Mouse (Mus musculus) limb, embryonic 12.5 days (tissue): Measurements from ENCODE around the gene Olfr1340. TPM values are rescaled to one million over a fixed set of nuclear protein-coding genes. Genes with fewer than 3 reads are reported as not detected.
A peak's percentile ranks its signal among the peaks of the same experiment; 100 is the strongest.

ENCODE experiments used
- ATAC-seq: fragments of 200-750 bp; cut with Nextera tagmentation; 2 replicates; pipeline ENCODE4 v1.8.0; 2017; ENCODE audit warnings: low read depth, moderate TSS enrichment; ENCODE audit not compliant: insufficient number of reproducible peaks, insufficient read depth, low FRiP score, low TSS enrichment
- H3K27ac ChIP-seq: fragments of 300-500 bp; sonication (generic); 2 replicates; pipeline ENCODE4 v1.5.1; 2016; ENCODE audit warnings: mild to moderate bottlenecking, moderate library complexity
- H3K27me3 ChIP-seq: fragments of 300-500 bp; sonication (generic); 2 replicates; pipeline ENCODE4 v1.6.1; 2016; ENCODE audit warnings: mild to moderate bottlenecking, moderate library complexity
- H3K36me3 ChIP-seq: fragments of 300-500 bp; sonication (generic); 2 replicates; pipeline ENCODE4 v1.6.1; 2016; ENCODE audit warnings: mild to moderate bottlenecking, moderate library complexity
- H3K4me1 ChIP-seq: fragments of 300-500 bp; sonication (generic); replicated peaks from 2 replicates; pipeline ENCODE4 v1.6.1; 2016
- H3K4me2 ChIP-seq: fragments of 300-500 bp; sonication (generic); 2 replicates; pipeline ENCODE4 v1.6.1; 2016; ENCODE audit warnings: mild to moderate bottlenecking, moderate library complexity
- H3K4me3 ChIP-seq: fragments of 300-500 bp; sonication (generic); replicated peaks from 2 replicates; pipeline ENCODE4 v1.5.1; 2016; ENCODE audit warnings: mild to moderate bottlenecking
- H3K9ac ChIP-seq: fragments of 300-500 bp; sonication (generic); replicated peaks from 2 replicates; pipeline ENCODE4 v1.6.1; 2016; ENCODE audit warnings: mild to moderate bottlenecking, moderate library complexity
- H3K9me3 ChIP-seq: fragments of 300-500 bp; sonication (generic); 2 replicates; pipeline ENCODE4 v1.6.1; 2016; ENCODE audit warnings: mild to moderate bottlenecking, moderate library complexity
- WGBS: fragments of 180-500 bp; shearing (Covaris S2); methylation state at CpG from one replicate; pipeline ENCODE4 v1.1.7; 2016; 5-methylcytosine and 5-hydroxymethylcytosine counted together
- polyA plus RNA-seq: library from polyadenylated mRNA; unstranded; fragments of >200 nt; fragmentation: Nextera tagmentation; extraction: Ambion mirVana; gene quantifications from 2 replicates; pipeline ENCODE4 v1.2.1, GENCODE M21; 2016

Gene Olfr1340
- polyA plus RNA-seq = not detected in 2 replicates

DNA sequence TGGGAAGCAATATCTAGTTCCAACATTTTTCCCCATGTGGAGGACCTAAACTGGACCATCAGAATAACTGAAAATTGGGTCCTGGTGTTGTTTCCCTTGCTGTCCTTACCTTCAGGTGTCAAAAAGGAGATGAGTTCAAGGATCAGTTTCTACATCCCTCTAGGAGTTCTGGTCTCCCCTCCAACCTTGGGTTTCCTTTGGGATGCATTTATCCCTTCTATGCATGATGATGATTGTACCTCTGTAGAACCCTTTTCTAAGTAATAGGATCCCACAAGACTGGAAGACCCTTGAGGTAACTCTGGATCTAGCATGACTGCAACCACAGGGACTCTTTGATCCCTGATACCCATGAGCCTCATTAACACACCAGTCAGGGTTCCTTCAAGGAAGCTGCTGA lies at the start of gene Olfr1340:
Gene Olfr1340, plus strand, starts transcription at position 301 of the 400 bp plus-strand sequence.
- no peaks in the 10 kb centered on the region for H3K9me3 ChIP-seq
- no peak within 1 kb of the TSS for H3K9ac ChIP-seq
- no peaks in the 10 kb centered on the region for H3K4me1 ChIP-seq
- no peaks in the 10 kb centered on the region for H3K27me3 ChIP-seq
- ATAC-seq = no peak
- H3K4me2 ChIP-seq = no peak within 1 kb of the TSS
- no peaks in the 10 kb centered on the region for H3K36me3 ChIP-seq
- no peak within 1 kb of the TSS for H3K4me3 ChIP-seq
- H3K27ac ChIP-seq = no peak within 1 kb of the TSS

DNA sequence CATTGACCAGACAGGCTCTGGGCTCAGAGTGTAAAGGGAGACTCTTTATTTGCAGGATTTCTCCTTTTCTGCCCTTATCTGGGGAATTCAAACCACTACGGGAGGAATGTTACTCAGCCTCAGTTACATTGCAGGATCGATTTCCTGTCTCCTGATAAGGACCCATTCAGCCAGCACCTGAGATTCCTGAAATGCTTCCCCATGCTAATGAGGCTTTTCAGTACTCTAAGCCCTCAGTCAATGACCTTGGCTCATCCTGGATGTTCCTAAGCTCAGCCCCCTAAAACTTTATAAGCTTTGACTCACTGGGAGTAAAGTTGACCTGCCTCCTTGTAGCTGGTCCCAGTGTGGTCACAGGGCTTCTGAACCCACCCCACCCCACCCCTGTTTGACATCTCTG lies 32.9 kb upstream of the Olfr1340 start:
- no peak for ATAC-seq
- H3K9me3 ChIP-seq = no peaks in the 10 kb centered on the region
- WGBS = 54% methylated on average over 2 of the region's 2 CpGs

DNA sequence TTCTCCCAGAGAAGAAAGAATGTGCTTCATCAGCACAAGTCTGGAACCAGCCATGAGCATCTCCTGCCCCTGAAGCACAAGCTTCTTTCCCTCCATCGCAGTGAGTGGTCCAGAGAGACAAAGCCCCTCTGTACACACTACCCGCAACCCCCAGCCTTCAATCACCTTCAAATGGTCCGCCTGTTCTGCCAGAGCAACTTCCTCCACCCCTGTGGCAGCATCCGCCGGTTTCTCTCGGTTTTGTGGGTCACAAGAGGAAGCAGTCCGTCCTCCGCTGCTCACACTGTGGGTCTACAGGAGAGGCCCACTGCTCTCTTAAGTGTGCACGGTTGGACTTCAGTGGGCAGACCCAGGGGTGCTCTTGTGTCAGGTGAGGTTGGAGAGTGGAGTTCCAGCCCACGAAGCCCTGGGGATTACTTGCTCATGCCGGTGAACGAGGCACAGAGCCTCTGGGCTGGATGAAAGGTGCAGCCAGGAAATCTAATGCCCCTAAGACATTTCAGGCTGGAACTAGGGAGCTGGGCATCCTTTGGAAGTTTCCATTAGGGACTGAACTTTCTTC lies 27.4 kb upstream of the Olfr1340 start, which contains the start of gene Olfr1342:
Gene Olfr1342, minus strand, starts transcription at position 345 of the 562 bp plus-strand sequence.
- WGBS = 44% methylated on average over 12 of the region's 12 CpGs
- H3K9me3 ChIP-seq = no peaks in the 10 kb centered on the region
- no peaks in the 10 kb centered on the region for H3K27me3 ChIP-seq
- H3K27ac ChIP-seq = peak within 1 kb of the TSS; percentile 58
- peak within 1 kb of the TSS; percentile 32 for H3K4me2 ChIP-seq
- peaks cover 17% of the 10 kb centered on the region for H3K4me1 ChIP-seq
- ATAC-seq = 0 out of 2 replicates have a peak, but pooled peaks have one; percentile 29
- 0 out of 2 replicates have a peak within 1 kb of the TSS, but pooled peaks have one; percentile 3 for H3K4me3 ChIP-seq
- H3K36me3 ChIP-seq = no peaks in the 10 kb centered on the region
- no peak within 1 kb of the TSS; the same call in 1 of the 2 replicates for H3K9ac ChIP-seq

More for the DNA sequence above, 32.9 kb upstream of the Olfr1340 start:
- no peak overlapping the region for H3K9ac ChIP-seq
- no peak overlapping the region for H3K4me3 ChIP-seq
- H3K36me3 ChIP-seq = no peaks in the 10 kb centered on the region
- H3K27ac ChIP-seq = no peak overlapping the region
- H3K4me2 ChIP-seq = no peak overlapping the region
- H3K27me3 ChIP-seq = no peaks in the 10 kb centered on the region
- H3K4me1 ChIP-seq = peaks cover under 1% of the 10 kb centered on the region

DNA sequence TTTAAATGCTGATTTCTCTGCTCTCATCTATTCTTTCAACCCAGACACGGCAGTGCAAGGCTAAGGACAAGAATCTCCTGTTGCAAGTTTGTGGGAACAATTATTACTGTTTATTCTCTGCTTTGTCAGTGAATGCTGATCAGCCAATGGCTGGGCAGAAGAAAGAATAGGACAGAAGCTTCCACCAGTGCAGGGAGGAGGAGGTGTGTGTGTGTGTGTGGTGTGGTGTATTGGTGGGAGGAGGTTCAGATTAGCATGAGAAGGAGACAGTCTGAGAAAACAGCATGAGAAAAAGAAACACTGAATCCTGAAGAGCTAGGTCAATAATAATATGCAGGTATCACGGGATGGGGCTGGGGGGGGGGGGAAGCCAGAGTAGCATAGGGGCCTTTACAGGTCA lies 26.1 kb upstream of the Olfr1340 start:
- WGBS = 59% methylated on average over 2 of the region's 2 CpGs
- no peak for ATAC-seq
- no peak overlapping the region for H3K4me3 ChIP-seq
- peaks cover 17% of the 10 kb centered on the region for H3K4me1 ChIP-seq
- no peak overlapping the region for H3K9ac ChIP-seq
- H3K9me3 ChIP-seq = no peaks in the 10 kb centered on the region
- no peaks in the 10 kb centered on the region for H3K36me3 ChIP-seq
- H3K27ac ChIP-seq = no peak overlapping the region
- H3K27me3 ChIP-seq = no peaks in the 10 kb centered on the region
- H3K4me2 ChIP-seq = no peak overlapping the region

DNA sequence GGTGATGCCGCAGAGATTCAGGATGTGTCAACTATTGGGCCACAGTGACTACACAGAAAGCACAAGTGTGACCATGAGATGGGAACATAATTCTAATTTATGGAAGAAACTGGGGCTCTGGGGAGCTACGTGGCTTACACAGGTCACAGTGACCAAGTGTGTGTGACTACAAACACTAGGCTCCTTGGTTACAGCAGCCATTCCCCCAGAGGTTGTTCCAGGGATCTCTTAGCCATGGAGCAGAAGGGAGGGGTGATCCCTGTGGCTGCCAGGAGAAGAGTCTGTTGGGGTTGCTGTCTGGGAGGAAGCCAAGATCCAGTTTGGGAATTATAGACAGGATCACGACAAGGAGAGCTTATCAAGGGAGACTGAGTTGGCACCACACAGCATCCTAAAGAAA lies 16.7 kb upstream of the Olfr1340 start, which contains the start of gene Olfr1341:
Gene Olfr1341, plus strand, starts transcription at position 301 of the 400 bp plus-strand sequence.
- no peaks in the 10 kb centered on the region for H3K36me3 ChIP-seq
- H3K4me2 ChIP-seq = no peak within 1 kb of the TSS
- no peaks in the 10 kb centered on the region for H3K27me3 ChIP-seq
- H3K27ac ChIP-seq = no peak within 1 kb of the TSS
- WGBS = 90% methylated on average over 3 of the region's 3 CpGs
- H3K4me1 ChIP-seq = no peaks in the 10 kb centered on the region
- no peak for ATAC-seq
- H3K4me3 ChIP-seq = no peak within 1 kb of the TSS
- no peak within 1 kb of the TSS for H3K9ac ChIP-seq
- no peaks in the 10 kb centered on the region for H3K9me3 ChIP-seq

DNA sequence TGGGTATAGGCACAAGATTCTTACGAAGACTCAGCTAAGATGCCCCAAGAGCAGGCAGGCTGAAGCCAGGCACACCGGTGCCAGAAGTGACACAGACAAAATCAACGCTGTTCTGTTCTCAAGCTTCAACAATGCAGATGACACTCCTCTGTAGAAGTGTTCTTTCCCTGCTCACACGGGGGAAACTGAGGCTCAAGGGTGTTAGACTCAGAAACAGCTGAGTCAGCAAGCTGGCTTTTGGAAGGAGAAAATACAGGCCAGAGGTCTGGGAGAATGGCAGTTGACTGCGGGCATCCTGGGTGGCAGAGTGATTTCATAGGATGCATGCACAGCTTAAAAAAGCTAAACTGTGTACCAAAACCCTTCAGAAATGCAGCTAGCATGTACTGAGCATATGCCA lies 11.9 kb upstream of the Olfr1340 start:
- Histone ChIP-seq H3K27me3 (no peaks in the 10 kb centered on the region), H3K4me2 (no peak overlapping the region), H3K27ac (no peak overlapping the region), H3K4me1 (no peaks in the 10 kb centered on the region), H3K9ac (no peak overlapping the region), H3K36me3 (no peaks in the 10 kb centered on the region), H3K4me3 (no peak overlapping the region), H3K9me3 (no peaks in the 10 kb centered on the region)
- no peak for ATAC-seq
- 81% methylated on average over 5 of the region's 5 CpGs for WGBS

DNA sequence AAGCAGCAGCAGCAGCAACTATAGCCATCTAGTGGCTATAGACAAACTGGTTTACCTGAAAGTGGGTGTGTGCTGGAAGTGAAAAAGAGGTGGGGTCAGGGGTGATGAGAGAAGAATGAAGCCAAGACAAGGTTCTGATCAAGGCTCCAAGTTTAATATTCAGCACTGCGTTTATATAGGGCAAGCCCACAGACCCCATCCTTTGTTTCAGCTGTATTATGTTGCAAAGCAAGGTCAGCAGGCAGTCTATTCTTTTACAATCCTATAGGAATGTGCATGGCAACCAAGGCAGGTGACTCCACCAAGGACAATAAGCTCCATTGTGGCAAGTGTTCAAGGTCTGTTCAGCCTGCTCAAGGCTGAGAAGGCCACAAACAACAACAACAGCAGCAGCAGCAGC lies 8.3 kb upstream of the Olfr1340 start:
- H3K9me3 ChIP-seq = no peaks in the 10 kb centered on the region
- no peak overlapping the region for H3K9ac ChIP-seq
- H3K4me3 ChIP-seq = no peak overlapping the region
- H3K27me3 ChIP-seq = no peaks in the 10 kb centered on the region
- H3K36me3 ChIP-seq = no peaks in the 10 kb centered on the region
- H3K4me1 ChIP-seq = no peaks in the 10 kb centered on the region
- no peak overlapping the region for H3K27ac ChIP-seq
- ATAC-seq = no peak
- 57% methylated on average over 1 of the region's 1 CpGs for WGBS
- H3K4me2 ChIP-seq = no peak overlapping the region

DNA sequence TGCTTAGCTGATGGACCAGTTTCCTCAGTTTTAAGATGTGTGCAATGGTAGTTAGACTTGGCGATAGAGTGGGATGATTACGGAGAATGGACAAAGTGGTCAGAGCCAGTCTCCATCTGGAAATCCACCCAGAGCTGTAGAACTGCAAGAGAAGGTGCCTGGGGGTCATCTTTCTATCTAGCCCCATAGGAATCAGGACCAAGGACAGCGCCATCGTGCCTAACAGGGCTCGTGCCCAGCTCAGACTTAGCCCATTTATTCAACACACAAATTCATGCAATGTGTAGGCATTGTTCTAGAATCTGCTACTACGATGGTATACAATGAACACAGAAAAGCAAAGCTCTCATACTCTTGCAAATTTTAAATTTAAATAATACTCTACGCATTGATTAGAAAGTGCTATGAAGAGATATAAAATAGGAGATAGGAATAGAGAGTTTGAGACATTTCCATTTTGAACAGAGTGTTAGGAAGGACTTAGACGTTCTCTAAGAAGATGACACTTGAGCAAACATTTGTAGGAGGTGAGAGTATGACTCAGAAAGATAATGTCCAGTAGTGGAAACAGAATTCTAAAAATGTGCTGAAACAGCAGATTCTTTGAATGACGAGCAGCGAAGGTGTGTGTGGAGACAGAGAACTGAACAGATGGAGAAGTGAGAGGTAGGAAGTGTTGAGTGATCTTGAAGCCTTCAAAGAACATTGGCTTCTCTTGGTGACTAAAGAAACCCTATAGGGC lies 2.0 kb downstream of the Olfr1340 start:
- no peak for ATAC-seq
- WGBS = 54% methylated on average over 10 of the region's 10 CpGs
- no peak overlapping the region for H3K4me3 ChIP-seq
- no peaks in the 10 kb centered on the region for H3K27me3 ChIP-seq
- H3K4me2 ChIP-seq = no peak overlapping the region
- no peaks in the 10 kb centered on the region for H3K36me3 ChIP-seq
- H3K9me3 ChIP-seq = no peaks in the 10 kb centered on the region
- H3K27ac ChIP-seq = no peak overlapping the region
- no peaks in the 10 kb centered on the region for H3K4me1 ChIP-seq
- no peak overlapping the region for H3K9ac ChIP-seq

DNA sequence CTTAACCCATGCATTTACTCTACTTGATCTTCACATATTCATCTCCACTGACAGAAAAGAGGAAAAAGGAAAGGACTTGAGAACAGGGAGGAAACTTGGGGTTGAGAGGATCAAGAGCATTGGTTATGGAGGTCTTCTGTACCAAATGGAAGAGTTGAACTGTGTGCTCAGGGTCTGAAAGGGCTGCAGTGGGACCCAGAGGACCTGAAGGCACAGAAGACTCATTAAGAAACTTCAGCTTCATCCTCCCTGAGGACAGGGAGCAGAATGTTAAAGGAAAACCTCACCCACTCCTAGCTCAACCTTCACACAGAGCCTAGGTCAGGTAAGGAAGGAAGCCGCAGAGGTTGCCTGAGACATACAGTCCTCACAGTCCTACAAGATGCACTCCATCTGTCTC lies 11.9 kb downstream of the Olfr1340 start, which contains the start of gene Olfr1339:
Gene Olfr1339, plus strand, starts transcription at position 301 of the 400 bp plus-strand sequence.
- Histone ChIP-seq H3K4me1 (no peaks in the 10 kb centered on the region), H3K27ac (no peak within 1 kb of the TSS), H3K9ac (no peak within 1 kb of the TSS), H3K4me2 (no peak within 1 kb of the TSS), H3K27me3 (no peaks in the 10 kb centered on the region), H3K4me3 (no peak within 1 kb of the TSS), H3K9me3 (no peaks in the 10 kb centered on the region), H3K36me3 (no peaks in the 10 kb centered on the region)
- ATAC-seq = no peak
- WGBS = 94% methylated on average over 1 of the region's 1 CpGs

DNA sequence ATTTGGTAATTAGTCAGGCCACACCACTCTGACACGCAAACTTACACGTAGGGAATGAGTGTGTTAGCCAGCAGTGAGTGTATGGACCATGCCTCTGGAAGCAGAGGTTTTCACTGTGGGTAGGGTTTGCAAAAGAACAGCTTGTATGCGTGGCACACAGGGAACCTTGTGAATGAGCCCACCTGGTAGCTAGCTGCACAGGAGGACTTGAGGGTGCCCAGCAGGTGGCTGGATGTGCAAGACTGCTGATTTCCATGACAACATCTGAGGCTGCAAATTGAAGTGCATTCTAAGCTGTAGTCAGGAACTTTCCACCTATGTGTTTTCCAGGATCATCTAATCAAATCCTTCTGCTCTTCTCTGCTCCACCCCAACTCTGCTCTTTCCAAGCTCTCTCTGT lies 19.6 kb downstream of the Olfr1340 start:
- Histone ChIP-seq H3K36me3 (no peaks in the 10 kb centered on the region), H3K4me1 (no peaks in the 10 kb centered on the region), H3K9me3 (no peaks in the 10 kb centered on the region), H3K27me3 (peaks cover 27% of the 10 kb centered on the region), H3K4me2 (no peak overlapping the region), H3K27ac (no peak overlapping the region), H3K4me3 (no peak overlapping the region), H3K9ac (no peak overlapping the region)
- no peak for ATAC-seq
- 59% methylated on average over 3 of the region's 3 CpGs for WGBS

DNA sequence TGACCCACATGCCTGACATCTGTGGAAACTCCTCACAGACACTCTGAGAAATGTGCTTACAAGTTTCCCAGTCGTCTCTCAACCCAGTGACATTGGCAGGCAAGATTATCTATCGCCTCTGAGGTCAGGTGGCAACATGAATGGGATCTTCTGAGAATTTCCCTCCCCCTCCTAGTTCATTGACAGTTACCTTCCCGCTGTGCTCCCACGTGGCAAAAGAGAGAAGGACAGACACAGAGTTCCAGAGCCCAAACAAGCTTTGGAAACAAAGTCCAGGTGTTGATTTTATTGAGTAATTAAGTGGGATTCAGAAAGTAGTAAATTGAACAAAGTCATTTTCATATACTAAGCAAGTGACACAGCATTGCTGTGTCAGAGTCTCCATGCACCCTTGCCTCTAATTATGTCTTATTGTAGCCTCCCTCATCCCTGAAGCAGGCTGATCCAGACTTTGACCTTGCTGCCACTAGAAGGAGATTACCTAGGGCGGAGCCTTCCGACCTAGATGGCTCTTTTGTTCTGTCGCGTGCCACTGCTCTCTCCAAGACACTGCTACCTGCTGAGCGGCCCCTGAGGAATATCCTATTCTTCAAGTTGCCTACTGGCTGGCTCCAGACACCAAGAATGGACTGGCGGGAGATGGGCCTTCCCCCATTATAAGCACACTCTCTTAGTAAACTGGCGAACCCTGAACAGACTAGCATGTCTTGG lies 21.2 kb downstream of the Olfr1340 start:
- H3K9me3 ChIP-seq = peaks cover 1% of the 10 kb centered on the region
- no peak overlapping the region for H3K4me2 ChIP-seq
- peaks cover 27% of the 10 kb centered on the region for H3K27me3 ChIP-seq
- ATAC-seq = no peak
- H3K27ac ChIP-seq = no peak overlapping the region
- WGBS = 6% methylated on average over 11 of the region's 11 CpGs
- no peaks in the 10 kb centered on the region for H3K4me1 ChIP-seq
- no peak overlapping the region for H3K9ac ChIP-seq
- H3K4me3 ChIP-seq = no peak overlapping the region
- no peaks in the 10 kb centered on the region for H3K36me3 ChIP-seq
